Mouse (Mus musculus) olfactory bulb, adult 2 months (tissue): Measurements from ENCODE around the gene Map3k4. TPM values are rescaled to one million over a fixed set of nuclear protein-coding genes. Genes with fewer than 3 reads are reported as not detected.
"Not testable (repeated sequence)": the region's sequence is repeated elsewhere in the genome, so short reads cannot be mapped to it uniquely, and the experiment has no call there.

Experiments
- H3K27ac ChIP-seq: fragments of 200-500 bp; 2 replicates; pipeline ENCODE4 v1.5.1; 2012; ENCODE audit warnings: low read depth, low read length; ENCODE audit not compliant: insufficient read depth
- H3K4me1 ChIP-seq: fragments of 200-500 bp; 2 replicates; pipeline ENCODE4 v1.6.1; 2012; ENCODE audit warnings: low read length; ENCODE audit not compliant: control insufficient read depth, insufficient read depth
- H3K4me3 ChIP-seq: fragments of 200-500 bp; 2 replicates; pipeline ENCODE4 v1.5.1; 2012; ENCODE audit warnings: mild to moderate bottlenecking, low read depth, low read length, moderate library complexity; ENCODE audit not compliant: insufficient read depth
- CTCF ChIP-seq: fragments of 200-500 bp; IDR thresholded peaks from 2 replicates; pipeline ENCODE4 v1.5.1; 2012; ENCODE audit warnings: low read depth, mild to moderate bottlenecking, low read length, moderate library complexity; ENCODE audit not compliant: insufficient read depth
- POLR2A ChIP-seq: fragments of 200-500 bp; IDR thresholded peaks from 2 replicates; pipeline ENCODE4 v1.6.1; 2012; ENCODE audit warnings: mild to moderate bottlenecking, low read depth, low read length, moderate library complexity; ENCODE audit not compliant: insufficient read depth
- WGBS: fragments of 180-500 bp; shearing (Covaris S2); methylation state at CpG from one replicate; pipeline ENCODE4 v1.1.7; 2018; 5-methylcytosine and 5-hydroxymethylcytosine counted together
- polyA plus RNA-seq: library from polyadenylated mRNA; stranded (reverse); fragments of >200 nt; gene quantifications from 2 replicates; pipeline ENCODE4 v1.2.4, GENCODE M21; 2012; ENCODE audit warnings: low replicate concordance; ENCODE audit not compliant: missing spikeins, insufficient read depth, insufficient read length

Map3k4 gene
- polyA plus RNA-seq, 1 experiment, result not detected

DNA sequence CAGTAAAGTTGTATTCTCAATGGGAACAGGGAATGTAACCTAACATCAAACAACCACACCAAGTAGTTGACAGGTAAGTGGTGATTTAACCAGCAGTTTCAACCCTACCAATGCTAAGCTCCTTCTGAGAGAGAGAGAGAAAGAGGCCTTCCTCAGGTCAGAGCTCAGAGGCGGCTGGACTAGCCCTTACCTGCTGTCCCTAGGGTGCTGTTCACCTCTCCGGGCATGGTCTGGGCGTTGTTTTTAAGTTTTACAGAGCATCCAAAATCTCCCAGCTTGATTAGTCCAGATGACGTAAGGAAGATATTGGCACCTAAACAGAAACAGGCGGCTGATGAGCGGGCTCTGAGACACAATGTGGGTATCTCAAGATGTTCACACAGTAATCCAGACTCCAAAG is 85.9 kb downstream of the Map3k4 start:
- WGBS, result 97% methylated on average over 6 of the region's 6 CpGs
- Histone ChIP-seq H3K4me3 (no peak overlapping the region), H3K4me1 (no peaks in the 10 kb centered on the region), H3K27ac (no peak overlapping the region)
- TF ChIP-seq POLR2A, result no peak
- TF ChIP-seq CTCF, result no peak

DNA sequence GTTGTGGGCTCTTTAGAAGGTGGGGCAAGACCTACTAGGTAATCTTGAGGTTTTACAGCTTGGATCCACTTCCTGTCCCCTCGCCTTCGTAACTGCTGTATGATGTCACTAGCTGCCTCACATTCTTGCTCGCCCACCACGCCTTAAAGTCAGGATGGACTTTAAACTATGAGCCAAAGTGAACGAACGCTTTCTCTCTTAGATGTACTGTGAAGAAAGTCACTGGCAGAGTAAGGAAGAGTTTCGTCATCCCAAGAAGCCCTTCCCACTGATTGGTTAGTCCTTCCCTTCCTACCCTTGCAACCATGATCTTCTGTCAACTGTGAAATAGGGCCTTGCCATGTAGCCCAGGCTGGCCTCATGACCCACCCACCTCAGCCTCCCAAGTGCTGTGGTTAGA is 87.5 kb downstream of the Map3k4 start:
- H3K27ac ChIP-seq, result no peak overlapping the region
- no peak overlapping the region for H3K4me3 ChIP-seq
- 91% methylated on average over 7 of the region's 7 CpGs for WGBS
- H3K4me1 ChIP-seq, result no peaks in the 10 kb centered on the region
- no peak for TF ChIP-seq POLR2A
- no peak for TF ChIP-seq CTCF

DNA sequence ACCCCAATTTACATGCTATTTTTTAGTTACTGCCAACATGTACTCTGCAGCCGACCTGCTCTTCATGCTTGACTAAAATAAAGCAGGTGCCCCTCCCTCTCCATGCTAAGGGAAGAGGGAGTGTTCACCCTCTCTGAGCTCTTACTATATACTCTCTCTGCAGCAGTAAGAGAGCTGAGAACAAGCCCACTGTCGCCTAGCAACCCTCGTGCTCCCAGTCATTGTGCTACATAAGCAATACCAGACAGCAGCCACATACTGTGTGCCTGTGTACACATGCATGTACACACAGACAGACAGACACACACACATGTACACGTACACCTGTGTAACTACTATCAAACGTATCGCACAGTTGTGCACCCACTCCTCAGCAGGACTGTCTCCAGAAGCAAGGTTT is 88.4 kb downstream of the Map3k4 start:
- no peaks in the 10 kb centered on the region for H3K4me1 ChIP-seq
- 39% methylated on average over 6 of the region's 6 CpGs for WGBS
- no peak for TF ChIP-seq POLR2A
- TF ChIP-seq CTCF, result no peak
- H3K27ac ChIP-seq, result no peak overlapping the region; the same call in 1 of the 2 replicates
- no peak overlapping the region for H3K4me3 ChIP-seq

DNA sequence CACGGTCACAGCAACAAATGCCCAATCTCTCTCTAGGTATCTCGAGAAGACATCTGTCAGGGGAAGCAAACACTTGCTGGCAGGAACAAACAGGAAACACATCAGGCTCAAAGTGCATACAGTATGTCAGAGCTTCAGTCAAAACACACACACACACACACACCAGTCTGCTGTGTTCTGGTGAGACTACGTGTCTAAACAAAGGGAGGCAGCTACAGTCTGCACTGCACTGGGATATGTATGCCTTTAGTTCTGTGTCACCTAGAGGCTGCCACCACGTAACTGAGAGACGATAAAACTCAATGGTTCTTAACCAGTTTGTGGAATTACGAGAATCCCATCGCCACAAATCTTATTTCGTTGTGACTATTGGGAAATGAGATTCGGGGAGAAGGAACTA is 88.8 kb downstream of the Map3k4 start:
- 56% methylated on average over 9 of the region's 9 CpGs for WGBS
- Histone ChIP-seq H3K4me3 (no peak overlapping the region), H3K27ac (no peak overlapping the region; the same call in 1 of the 2 replicates), H3K4me1 (no peaks in the 10 kb centered on the region)
- TF ChIP-seq CTCF (no peak), POLR2A (no peak)

DNA sequence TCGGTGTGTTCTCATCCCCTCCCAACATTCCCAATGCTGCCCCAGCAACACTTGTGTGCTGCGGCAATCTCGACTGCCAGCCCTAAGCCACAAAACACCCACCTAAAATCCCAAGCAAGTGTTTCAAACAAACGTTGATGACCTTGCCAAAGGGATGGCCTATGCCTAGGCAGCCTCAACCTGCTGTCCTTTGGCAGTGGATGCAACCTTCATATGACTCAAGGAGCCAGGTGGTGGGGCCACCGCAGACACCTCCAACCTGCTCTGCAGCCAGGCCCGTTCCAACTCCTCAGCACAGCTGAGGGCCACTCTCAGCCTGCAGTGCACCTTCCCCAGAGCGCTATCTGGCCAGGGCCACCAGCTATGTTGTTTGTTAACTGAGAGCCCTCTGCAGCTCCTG is 90.1 kb downstream of the Map3k4 start:
- 87% methylated on average over 7 of the region's 7 CpGs for WGBS
- TF ChIP-seq CTCF (no peak), POLR2A (no peak)
- Histone ChIP-seq H3K27ac (no peak overlapping the region), H3K4me3 (no peak overlapping the region), H3K4me1 (peaks cover 8% of the 10 kb centered on the region)

DNA sequence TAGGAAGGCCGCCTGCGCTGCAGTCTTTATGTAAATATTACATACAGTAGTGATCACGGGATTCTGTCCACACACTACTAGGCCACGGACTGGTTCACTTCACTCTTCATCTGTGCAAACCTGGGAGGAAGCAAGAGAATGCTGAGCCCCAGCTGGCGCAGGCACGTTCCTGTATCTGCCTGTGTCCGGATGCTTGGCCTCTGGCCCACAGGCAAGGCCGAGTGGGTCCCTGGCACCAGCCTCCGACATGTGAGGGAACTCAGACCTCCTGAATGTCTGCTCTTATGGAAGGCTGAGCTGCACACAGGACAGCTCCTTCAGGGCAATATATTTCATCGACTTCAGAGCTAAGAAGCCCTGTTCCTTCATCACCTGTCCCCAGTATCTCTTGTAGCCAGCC is 90.6 kb downstream of the Map3k4 start:
- 72% methylated on average over 10 of the region's 10 CpGs for WGBS
- Histone ChIP-seq H3K27ac (no peak overlapping the region), H3K4me3 (no peak overlapping the region), H3K4me1 (peaks cover 8% of the 10 kb centered on the region)
- no peak for TF ChIP-seq POLR2A
- TF ChIP-seq CTCF, result no peak

DNA sequence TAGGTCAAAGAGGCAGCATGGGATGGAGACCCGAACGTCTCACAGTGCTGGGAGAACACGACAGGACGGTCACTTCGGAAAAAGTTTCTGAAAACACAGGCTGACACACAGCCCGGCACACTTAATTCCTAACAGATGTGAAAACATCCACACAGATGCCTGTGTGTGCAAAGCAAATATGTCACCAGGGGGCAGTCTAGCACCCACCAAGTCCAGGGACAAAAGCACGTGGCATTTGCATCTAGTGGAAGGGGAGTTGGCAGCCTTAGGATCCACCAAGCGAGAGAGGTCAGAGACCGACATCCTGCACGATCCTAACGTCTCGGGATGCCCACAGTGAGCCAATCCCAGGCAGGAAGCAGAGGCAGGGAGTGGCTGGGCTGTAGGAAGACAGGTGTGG is 92.0 kb downstream of the Map3k4 start:
- Histone ChIP-seq H3K27ac (no peak overlapping the region), H3K4me1 (peaks cover 14% of the 10 kb centered on the region), H3K4me3 (no peak overlapping the region)
- WGBS, result 57% methylated on average over 12 of the region's 12 CpGs
- TF ChIP-seq CTCF, result 0 out of 2 replicates have a peak, but pooled peaks have one; percentile 29
- TF ChIP-seq POLR2A, result no peak

DNA sequence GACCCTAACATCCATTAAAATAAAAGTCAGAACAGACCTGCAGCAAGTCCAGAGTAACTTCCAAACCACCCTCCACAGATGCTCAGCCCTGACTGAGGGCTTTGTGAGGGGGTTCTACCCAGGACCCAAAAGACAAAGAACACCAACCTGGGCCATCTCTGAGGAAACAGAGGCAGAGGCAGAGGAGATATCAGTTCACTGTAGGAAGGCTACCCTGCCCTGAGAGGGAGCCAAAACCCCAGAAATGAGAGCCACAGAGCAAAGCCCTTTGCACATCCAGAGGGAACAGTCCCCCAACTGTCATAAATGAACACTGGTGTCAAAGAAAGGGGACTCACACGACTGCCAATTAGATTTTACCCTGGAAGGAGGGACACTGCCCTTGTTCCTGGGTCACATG is 93.4 kb downstream of the Map3k4 start:
- peaks cover 14% of the 10 kb centered on the region for H3K4me1 ChIP-seq
- WGBS, result 21% methylated on average over 1 of the region's 1 CpGs
- no peak overlapping the region for H3K27ac ChIP-seq
- no peak for TF ChIP-seq CTCF
- TF ChIP-seq POLR2A, result no peak
- H3K4me3 ChIP-seq, result no peak overlapping the region

DNA sequence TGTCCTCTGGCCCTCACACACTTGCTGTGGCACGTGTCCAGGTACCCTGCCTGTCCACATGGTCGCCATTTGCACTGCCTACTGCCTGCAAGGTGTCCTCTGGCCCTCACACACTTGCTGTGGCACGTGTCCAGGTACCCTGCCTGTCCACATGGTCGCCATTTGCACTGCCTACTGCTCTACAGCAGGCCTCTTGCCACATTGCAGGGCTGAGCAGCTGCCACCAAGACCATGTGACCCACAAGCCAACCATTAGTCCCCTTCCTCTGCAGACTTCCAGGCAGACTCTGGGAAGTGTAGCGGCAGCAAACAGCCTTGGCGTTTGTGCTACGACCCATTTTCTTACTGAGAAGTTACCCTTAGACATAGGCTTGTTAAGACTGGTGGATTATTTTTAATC is 94.0 kb downstream of the Map3k4 start:
- peaks cover 14% of the 10 kb centered on the region for H3K4me1 ChIP-seq
- WGBS, result 69% methylated on average over 7 of the region's 7 CpGs
- H3K4me3 ChIP-seq, H3K27ac ChIP-seq: not testable (repeated sequence)

DNA sequence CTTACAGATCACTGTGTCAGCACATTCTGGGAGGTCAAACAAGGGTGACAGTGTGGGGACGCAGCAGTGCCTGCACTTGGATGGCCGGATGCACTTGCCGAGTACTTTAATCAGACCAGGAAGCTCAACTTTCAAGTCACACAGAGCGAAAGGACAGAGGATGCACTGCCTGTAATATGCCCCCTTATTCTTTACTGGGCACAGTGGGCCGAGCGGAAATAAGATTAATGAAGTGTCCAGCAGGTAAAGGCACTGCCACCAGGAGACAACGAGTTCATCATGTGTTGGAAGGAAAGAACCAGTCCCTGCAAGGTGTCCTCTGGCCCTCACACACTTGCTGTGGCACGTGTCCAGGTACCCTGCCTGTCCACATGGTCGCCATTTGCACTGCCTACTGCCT is 94.5 kb downstream of the Map3k4 start:
- WGBS, result 84% methylated on average over 9 of the region's 9 CpGs
- H3K4me1 ChIP-seq, result peaks cover 15% of the 10 kb centered on the region
- no peak overlapping the region for H3K4me3 ChIP-seq
- no peak overlapping the region for H3K27ac ChIP-seq
- no peak for TF ChIP-seq POLR2A
- no peak for TF ChIP-seq CTCF

DNA sequence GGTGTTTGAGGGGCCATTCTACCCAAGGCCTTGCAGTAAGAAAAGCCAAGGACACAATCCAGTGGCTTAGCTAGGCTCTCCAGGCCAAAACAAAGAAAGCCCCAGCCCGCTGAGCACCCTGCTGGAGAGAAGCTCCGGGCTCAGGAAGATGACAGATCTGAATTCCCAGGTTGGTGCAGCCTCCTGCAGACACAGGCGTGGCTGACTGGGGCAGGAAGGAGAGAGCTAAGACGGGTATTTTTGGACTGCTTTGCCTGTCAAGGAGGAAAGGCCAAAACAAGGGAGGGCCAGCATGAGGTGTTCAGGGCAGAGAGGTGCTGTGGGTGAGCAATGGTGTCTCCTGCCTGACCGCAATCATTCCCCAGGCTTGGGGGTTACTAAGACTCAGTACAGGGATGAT is 94.9 kb downstream of the Map3k4 start:
- H3K4me1 ChIP-seq, result peaks cover 20% of the 10 kb centered on the region
- 32% methylated on average over 5 of the region's 5 CpGs for WGBS
- no peak overlapping the region for H3K4me3 ChIP-seq
- no peak overlapping the region for H3K27ac ChIP-seq
- TF ChIP-seq POLR2A (no peak), CTCF (no peak)
